Mouse (Mus musculus): ENCODE measurements at regions not wholly inside any gene's neighbourhood (a gene's known extent, or its start where the extent isn't known, plus 50 kb on each side); places are given as distances from the start of the nearest gene placed in this dataset.

GRCm38 (mm10) chr1:76975077-76975945 is 539.6 kb downstream of the Epha4 start:
- no peak for TF ChIP-seq CTCF (IDR thresholded peaks at IDR 0.05; ENCODE audit: low read depth)
- no peak for TF ChIP-seq EP300 (optimal IDR thresholded peaks at IDR 0.05)

All from stomach, postnatal 0 days (tissue).